Mouse (Mus musculus) olfactory bulb, adult 2 months (tissue): Measurements from ENCODE around the gene Bglap3.
"Not testable (repeated sequence)": the region's sequence is repeated elsewhere in the genome, so short reads cannot be mapped to it uniquely, and the experiment has no call there.

Experiments
- CTCF ChIP-seq: fragments of 200-500 bp; IDR thresholded peaks from 2 replicates; pipeline ENCODE4 v1.5.1; 2012; ENCODE audit warnings: low read depth, mild to moderate bottlenecking, low read length, moderate library complexity; ENCODE audit not compliant: insufficient read depth
- POLR2A ChIP-seq: fragments of 200-500 bp; IDR thresholded peaks from 2 replicates; pipeline ENCODE4 v1.6.1; 2012; ENCODE audit warnings: mild to moderate bottlenecking, low read depth, low read length, moderate library complexity; ENCODE audit not compliant: insufficient read depth

DNA sequence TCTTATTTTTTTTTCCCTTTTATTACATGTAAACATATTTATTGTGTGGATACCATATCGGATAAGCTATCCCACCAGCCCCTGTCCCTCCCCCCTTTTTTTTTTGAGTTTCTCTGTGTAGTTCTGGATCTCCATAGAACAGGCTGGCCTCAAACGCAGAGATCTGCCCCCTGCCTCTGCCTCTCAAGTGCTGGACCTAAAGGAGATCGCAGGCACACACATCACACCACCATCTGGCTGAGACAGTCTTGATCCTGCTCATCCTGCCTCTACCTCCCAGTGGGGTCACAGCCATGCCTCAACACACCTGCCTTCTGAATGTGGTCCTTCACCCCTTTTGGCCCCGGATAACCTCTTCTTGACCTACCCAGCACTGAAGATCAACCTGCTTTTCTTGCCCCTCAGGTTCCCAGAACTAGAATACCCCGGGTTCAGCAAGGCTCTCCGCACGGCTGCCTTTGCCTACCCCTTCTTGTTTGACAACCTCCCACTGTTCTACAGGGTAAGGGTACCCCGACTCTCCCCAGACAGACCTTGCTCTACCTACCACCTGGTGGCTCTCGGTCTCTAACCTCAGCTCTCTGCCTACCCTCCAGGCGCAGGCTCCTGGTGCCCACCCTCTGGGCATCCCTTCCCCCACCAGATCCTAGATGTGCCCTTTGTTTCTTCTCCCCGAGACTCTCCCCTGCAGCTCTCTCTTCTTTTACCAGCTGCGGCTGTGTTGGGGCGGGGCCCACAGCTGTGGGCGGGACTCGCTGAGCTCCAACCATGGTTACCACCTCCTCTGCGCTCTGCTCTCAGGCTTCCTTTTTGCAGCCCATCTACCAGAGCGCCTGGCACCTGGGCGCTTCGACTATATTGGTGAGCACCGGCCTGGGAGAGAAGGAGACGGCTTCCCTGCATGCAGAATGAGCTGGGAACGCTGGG lies 9.1 kb upstream of the Bglap3 start:
- TF ChIP-seq CTCF, POLR2A: not testable (repeated sequence)
